Mouse (Mus musculus) heart, adult 9 months (tissue): ENCODE data around the gene Maml3.

Source experiments
- DNase-seq, 2 experiments: peaks; one replicate each; pipeline ENCODE4 v3.0.0; 2022; ENCODE audit warnings: low spot score in 2 of 2

Gene Maml3

GRCm38 (mm10) chr3:51913498-51913897 lies 191.4 kb downstream of the Maml3 start:
- DNase-seq = no peak

- peak; percentile 56 to 68 for DNase-seq
These were observed 192.7 kb downstream of the Maml3 start for GRCm38 (mm10) chr3:51912214-51912613.

- DNase-seq = peak in 1 of 2 experiments; percentile 17
These were observed 196.4 kb downstream of the Maml3 start for GRCm38 (mm10) chr3:51908437-51908990.

- DNase-seq = no peak
These were observed 197.6 kb downstream of the Maml3 start for GRCm38 (mm10) chr3:51907113-51907860.

- peak; percentile 19 to 21 for DNase-seq
These were observed 199.0 kb downstream of the Maml3 start for GRCm38 (mm10) chr3:51905903-51906302.

GRCm38 (mm10) chr3:51904357-51904855 lies 200.5 kb downstream of the Maml3 start:
- DNase-seq = no peak

- no peak for DNase-seq
These were observed 203.7 kb downstream of the Maml3 start for GRCm38 (mm10) chr3:51901151-51901550.

- no peak for DNase-seq
These were observed 210.4 kb downstream of the Maml3 start for GRCm38 (mm10) chr3:51894514-51894913.

- no peak for DNase-seq
These were observed 213.2 kb downstream of the Maml3 start for GRCm38 (mm10) chr3:51891562-51892119.

GRCm38 (mm10) chr3:51890181-51890580 lies 214.7 kb downstream of the Maml3 start:
- no peak for DNase-seq

- DNase-seq = peak in 1 of 2 experiments; percentile 29
These were observed 215.1 kb downstream of the Maml3 start for GRCm38 (mm10) chr3:51889776-51890175.

GRCm38 (mm10) chr3:51888662-51889433 lies 216.0 kb downstream of the Maml3 start:
- DNase-seq = no peak

GRCm38 (mm10) chr3:51888295-51888661 lies 216.6 kb downstream of the Maml3 start:
- DNase-seq = no peak

- DNase-seq = no peak
These were observed 219.0 kb downstream of the Maml3 start for GRCm38 (mm10) chr3:51885920-51886319.

- DNase-seq = no peak
These were observed 219.4 kb downstream of the Maml3 start for GRCm38 (mm10) chr3:51885487-51885886.

- peak; percentile 38 to 62 for DNase-seq
These were observed 222.9 kb downstream of the Maml3 start for GRCm38 (mm10) chr3:51881981-51882380.

GRCm38 (mm10) chr3:51881393-51881792 lies 223.5 kb downstream of the Maml3 start:
- no peak for DNase-seq

- DNase-seq = no peak
These were observed 224.3 kb downstream of the Maml3 start for GRCm38 (mm10) chr3:51880506-51881036.

- DNase-seq = no peak
These were observed 225.7 kb downstream of the Maml3 start for GRCm38 (mm10) chr3:51879211-51879610.

GRCm38 (mm10) chr3:51878577-51878976 lies 226.3 kb downstream of the Maml3 start:
- DNase-seq = no peak

GRCm38 (mm10) chr3:51876729-51877128 lies 228.1 kb downstream of the Maml3 start:
- DNase-seq = no peak

- DNase-seq = no peak
These were observed 229.2 kb downstream of the Maml3 start for GRCm38 (mm10) chr3:51875629-51876028.
